Mouse (Mus musculus): ENCODE data around the gene Cd40. TPM values are rescaled to one million over a fixed set of nuclear protein-coding genes. Genes with fewer than 3 reads are reported as not detected.
A peak's percentile ranks its signal among the peaks of the same experiment; 100 is the strongest.

Cd40 gene
- polyA plus RNA-seq, 2 experiments, result 2.4 to 3.0 TPM

GRCm38 (mm10) chr2:165055905-165056304 lies 478 bp downstream of the Cd40 start:
- no peaks in the 10 kb centered on the region for H3K36me3 ChIP-seq (replicated peaks; ENCODE audit: control insufficient read depth, insufficient read depth, low read depth)
- ATAC-seq (ENCODE audit: insufficient read depth) (no peak), DNase-seq (ENCODE audit: low read depth in 3 of 3, low spot score in 3 of 3) (no peak)
- no peaks in the 10 kb centered on the region for H3K4me1 ChIP-seq (replicated peaks; ENCODE audit: control insufficient read depth in 2 of 2, insufficient read depth in 2 of 2, low read length in 1 of 2)
- WGBS (ENCODE audit: insufficient replicate concordance), result 2% methylated on average over 7 of the region's 7 CpGs
- no peak overlapping the region for H3K27ac ChIP-seq
- no peaks in the 10 kb centered on the region for H3K9me3 ChIP-seq (ENCODE audit: control insufficient read depth, low read length)
- H3K4me2 ChIP-seq (ENCODE audit: low read depth), result peak overlapping the region; percentile 44
- H3K4me3 ChIP-seq (ENCODE audit: insufficient read depth in 1 of 2, low read depth in 2 of 2, low read length in 2 of 2), result peak overlapping the region; percentile 33 to 56
- TF ChIP-seq EP300 (IDR thresholded peaks at IDR 0.05; ENCODE audit: low read depth) (no peak), CTCF (IDR thresholded peaks at IDR 0.05; ENCODE audit: low read depth) (no peak)
- H3K9ac ChIP-seq (replicated peaks), result no peak overlapping the region
- H3K27me3 ChIP-seq (ENCODE audit: control insufficient read depth, insufficient read depth, low read length), result peaks cover 2% of the 10 kb centered on the region

- H3K4me3 ChIP-seq (ENCODE audit: insufficient read depth in 1 of 2, low read depth in 2 of 2, low read length in 2 of 2), result no peak overlapping the region
- peaks cover 2% of the 10 kb centered on the region for H3K27me3 ChIP-seq (ENCODE audit: control insufficient read depth, insufficient read depth, low read length)
- no peaks in the 10 kb centered on the region for H3K36me3 ChIP-seq (replicated peaks; ENCODE audit: control insufficient read depth, insufficient read depth, low read depth)
- no peak for TF ChIP-seq CTCF (IDR thresholded peaks at IDR 0.05; ENCODE audit: low read depth)
- TF ChIP-seq EP300 (IDR thresholded peaks at IDR 0.05; ENCODE audit: low read depth), result no peak
- H3K4me1 ChIP-seq (replicated peaks; ENCODE audit: control insufficient read depth in 2 of 2, insufficient read depth in 2 of 2, low read length in 1 of 2), result no peaks in the 10 kb centered on the region
- no peak overlapping the region for H3K27ac ChIP-seq
- ATAC-seq (ENCODE audit: insufficient read depth) (no peak), DNase-seq (ENCODE audit: low read depth in 3 of 3, low spot score in 3 of 3) (no peak)
- H3K4me2 ChIP-seq (ENCODE audit: low read depth), result peak overlapping the region; percentile 44
- no peaks in the 10 kb centered on the region for H3K9me3 ChIP-seq (ENCODE audit: control insufficient read depth, low read length)
- 56% methylated on average over 14 of the region's 14 CpGs for WGBS (ENCODE audit: insufficient replicate concordance)
- no peak overlapping the region for H3K9ac ChIP-seq (replicated peaks)
Measured at GRCm38 (mm10) chr2:165056377-165057085, 1.1 kb downstream of the Cd40 start.

- Histone ChIP-seq H3K27me3 (ENCODE audit: control insufficient read depth, insufficient read depth, low read length) (no peaks in the 10 kb centered on the region; the same call in none of the 2 replicates), H3K9ac (replicated peaks) (no peak overlapping the region), H3K9me3 (ENCODE audit: control insufficient read depth, low read length) (no peaks in the 10 kb centered on the region), H3K36me3 (replicated peaks; ENCODE audit: control insufficient read depth, insufficient read depth, low read depth) (no peaks in the 10 kb centered on the region), H3K4me2 (ENCODE audit: low read depth) (no peak overlapping the region), H3K4me1 (replicated peaks; ENCODE audit: control insufficient read depth in 2 of 2, insufficient read depth in 2 of 2, low read length in 1 of 2) (no peaks in the 10 kb centered on the region), H3K27ac (no peak overlapping the region), H3K4me3 (ENCODE audit: insufficient read depth in 1 of 2, low read depth in 2 of 2, low read length in 2 of 2) (no peak overlapping the region)
- WGBS (ENCODE audit: insufficient replicate concordance), result 68% methylated on average over 4 of the region's 4 CpGs
- TF ChIP-seq CTCF (IDR thresholded peaks at IDR 0.05; ENCODE audit: low read depth) (no peak), EP300 (IDR thresholded peaks at IDR 0.05; ENCODE audit: low read depth) (no peak)
- DNase-seq (ENCODE audit: low read depth in 3 of 3, low spot score in 3 of 3), result no peak
- no peak for ATAC-seq (ENCODE audit: insufficient read depth)
Measured at GRCm38 (mm10) chr2:165059961-165060360, 4.5 kb downstream of the Cd40 start.

GRCm38 (mm10) chr2:165061638-165062433 lies 6.4 kb downstream of the Cd40 start:
- 60% methylated on average over 16 of the region's 16 CpGs for WGBS (ENCODE audit: insufficient replicate concordance)
- ATAC-seq (ENCODE audit: insufficient read depth) (no peak), DNase-seq (ENCODE audit: low read depth in 3 of 3, low spot score in 3 of 3) (no peak)
- Histone ChIP-seq H3K9ac (replicated peaks) (no peak overlapping the region), H3K36me3 (replicated peaks; ENCODE audit: control insufficient read depth, insufficient read depth, low read depth) (no peaks in the 10 kb centered on the region), H3K9me3 (ENCODE audit: control insufficient read depth, low read length) (no peaks in the 10 kb centered on the region), H3K4me3 (ENCODE audit: insufficient read depth in 1 of 2, low read depth in 2 of 2, low read length in 2 of 2) (no peak overlapping the region), H3K4me1 (replicated peaks; ENCODE audit: control insufficient read depth in 2 of 2, insufficient read depth in 2 of 2, low read length in 1 of 2) (no peaks in the 10 kb centered on the region), H3K27ac (no peak overlapping the region), H3K27me3 (ENCODE audit: control insufficient read depth, insufficient read depth, low read length) (no peaks in the 10 kb centered on the region; the same call in 1 of the 2 replicates), H3K4me2 (ENCODE audit: low read depth) (no peak overlapping the region)
- no peak for TF ChIP-seq CTCF (IDR thresholded peaks at IDR 0.05; ENCODE audit: low read depth)
- no peak for TF ChIP-seq EP300 (IDR thresholded peaks at IDR 0.05; ENCODE audit: low read depth)

- ATAC-seq (ENCODE audit: insufficient read depth) (no peak), DNase-seq (ENCODE audit: low read depth in 3 of 3, low spot score in 3 of 3) (no peak)
- H3K4me1 ChIP-seq (replicated peaks; ENCODE audit: control insufficient read depth in 2 of 2, insufficient read depth in 2 of 2, low read length in 1 of 2), result no peaks in the 10 kb centered on the region
- H3K4me3 ChIP-seq (ENCODE audit: insufficient read depth in 1 of 2, low read depth in 2 of 2, low read length in 2 of 2), result no peak overlapping the region
- no peak overlapping the region for H3K27ac ChIP-seq
- no peak overlapping the region for H3K4me2 ChIP-seq (ENCODE audit: low read depth)
- no peak for TF ChIP-seq CTCF (IDR thresholded peaks at IDR 0.05; ENCODE audit: low read depth)
- TF ChIP-seq EP300 (IDR thresholded peaks at IDR 0.05; ENCODE audit: low read depth), result no peak
- WGBS (ENCODE audit: insufficient replicate concordance), result 51% methylated on average over 7 of the region's 7 CpGs
- H3K9me3 ChIP-seq (ENCODE audit: control insufficient read depth, low read length), result no peaks in the 10 kb centered on the region
- no peaks in the 10 kb centered on the region for H3K27me3 ChIP-seq (ENCODE audit: control insufficient read depth, insufficient read depth, low read length)
- H3K9ac ChIP-seq (replicated peaks), result no peak overlapping the region
- no peaks in the 10 kb centered on the region for H3K36me3 ChIP-seq (replicated peaks; ENCODE audit: control insufficient read depth, insufficient read depth, low read depth)
Measured at GRCm38 (mm10) chr2:165064489-165064888, 9.1 kb downstream of the Cd40 start.
